Mouse (Mus musculus) ES-Bruce4 (cell line): ENCODE measurements around the gene Stk26.

ENCODE experiments used
- CTCF ChIP-seq: IDR thresholded peaks from one replicate; pipeline ENCODE4 v1.8.1; 2011; ENCODE audit warnings: low read depth, low read length
- EP300 ChIP-seq: IDR thresholded peaks from 2 replicates; pipeline ENCODE4 v1.6.1; 2011; ENCODE audit warnings: low read depth, low read length; ENCODE audit not compliant: insufficient read depth
- POLR2A ChIP-seq: IDR thresholded peaks from one replicate; pipeline ENCODE4 v1.8.1; 2011; ENCODE audit warnings: low read length; ENCODE audit not compliant: insufficient read depth

DNA sequence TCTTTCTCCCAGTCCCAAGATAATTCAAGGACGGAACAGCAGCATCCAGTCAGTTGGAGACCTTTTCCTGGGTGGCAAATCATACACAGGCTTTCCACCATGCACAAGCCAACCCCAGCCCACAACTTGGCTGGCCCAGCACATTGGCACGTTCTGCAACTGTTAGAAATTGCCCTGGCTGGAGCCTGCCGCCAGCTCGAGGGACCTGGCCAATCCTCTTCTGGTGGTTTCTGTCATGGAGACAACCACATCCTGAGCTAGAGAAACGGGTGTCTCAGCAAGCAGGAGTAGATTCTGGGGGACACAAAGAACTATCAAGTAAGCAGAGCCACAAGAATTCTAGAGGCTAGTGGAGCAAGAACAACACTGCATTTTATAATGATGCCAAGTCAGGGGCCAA, 69.1 kb downstream of the Stk26 start:
- TF ChIP-seq CTCF (no peak), POLR2A (no peak), EP300 (no peak)
